Mouse (Mus musculus): ENCODE results near the gene Krt25.

The Krt25 gene

DNA sequence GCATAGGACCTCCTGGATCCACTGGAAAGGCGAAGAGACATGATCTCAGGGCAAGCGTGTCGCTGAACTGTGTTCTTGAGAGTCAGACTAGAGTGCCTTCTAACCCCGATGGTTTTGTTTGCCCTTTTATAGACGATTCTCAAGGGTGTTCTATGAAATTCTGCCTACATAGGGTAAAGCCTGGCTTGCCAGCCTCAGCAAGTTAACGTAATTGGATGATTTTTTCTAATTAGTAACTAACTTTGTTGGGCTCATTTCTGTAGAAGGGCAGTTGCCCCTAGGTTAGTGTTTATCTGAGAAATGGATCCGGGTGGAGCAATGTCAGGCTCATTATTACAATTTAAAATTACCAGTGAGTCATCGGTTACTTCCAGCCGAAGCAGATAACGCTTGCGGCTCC is at the start of gene Krt25:
Gene Krt25 (minus strand): TSS at position 101 of the 400 bp plus-strand sequence.
- DNase-seq (ENCODE audit: low read depth in 2 of 2, low spot score in 2 of 2) = no peak

DNA sequence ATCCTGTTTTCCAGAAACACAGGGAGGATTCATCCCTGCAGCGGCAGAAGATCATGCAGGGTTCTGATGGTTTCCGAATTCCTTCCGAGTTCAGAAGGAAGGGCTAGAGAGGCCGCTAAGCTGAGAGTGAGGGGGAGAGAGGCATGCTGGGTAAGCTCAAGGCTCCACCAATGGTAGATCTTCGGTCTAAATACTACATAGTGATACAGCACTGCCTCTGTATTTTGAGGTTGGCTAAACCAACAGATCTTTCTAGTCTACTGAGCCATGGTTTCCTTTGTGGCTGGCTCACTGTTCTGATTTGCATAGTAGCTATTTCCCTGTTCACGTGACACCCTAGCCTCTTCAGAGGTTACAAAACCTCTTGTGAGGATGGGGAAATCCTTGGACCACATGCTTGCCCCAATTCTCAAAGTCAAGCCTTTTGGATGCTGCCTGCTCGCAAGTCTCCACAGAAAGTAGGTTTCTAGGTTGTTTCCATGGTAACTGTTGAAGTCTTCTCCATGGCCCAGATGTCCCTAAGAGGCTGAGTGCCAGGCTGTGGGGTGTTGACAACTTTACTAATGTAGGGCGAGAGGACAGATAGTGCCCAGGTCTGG is 47.2 kb upstream of the Krt25 start:
- no peak for DNase-seq (ENCODE audit: low read depth in 2 of 2, low spot score in 2 of 2)

DNA sequence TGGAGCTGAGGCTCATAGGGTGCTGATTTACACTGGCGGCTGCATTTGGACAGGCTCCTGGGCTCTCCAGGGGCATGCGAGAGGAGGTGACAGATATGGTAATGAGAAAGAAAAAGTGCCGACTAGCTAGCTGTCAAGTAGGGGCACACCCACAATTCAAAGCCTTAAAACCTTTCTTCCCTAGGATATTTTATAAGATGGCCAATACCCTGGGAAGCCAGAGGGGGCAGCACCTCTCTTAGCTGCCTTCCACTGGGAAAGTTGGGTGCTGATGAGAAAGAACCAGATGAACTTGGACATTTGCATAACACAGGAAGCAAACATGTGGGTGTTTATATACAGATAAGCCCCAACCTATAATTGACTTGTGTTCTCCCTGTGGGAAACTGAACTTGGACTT is 46.5 kb upstream of the Krt25 start:
- no peak for DNase-seq (ENCODE audit: low read depth in 2 of 2, low spot score in 2 of 2)

DNA sequence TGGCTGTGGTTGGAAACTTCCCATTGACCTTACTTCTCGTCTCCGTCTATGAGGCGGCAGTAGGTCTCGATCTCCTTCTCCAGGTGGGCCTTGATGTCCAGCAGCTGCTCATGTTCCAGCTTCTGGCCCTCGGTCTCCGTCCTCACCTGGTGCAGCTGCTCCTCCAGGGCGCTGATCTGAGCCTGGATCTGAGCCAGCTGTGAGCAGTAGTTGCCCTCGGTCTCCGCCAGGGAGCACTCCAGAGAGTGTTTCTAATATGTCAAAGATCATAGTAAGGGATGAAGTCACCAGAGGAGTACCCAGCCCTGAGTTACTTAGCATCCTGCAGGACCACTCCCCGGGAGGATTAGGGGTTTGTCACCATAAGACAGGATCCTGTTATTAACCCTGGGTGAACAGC is 44.0 kb upstream of the Krt25 start:
- DNase-seq (ENCODE audit: low read depth in 2 of 2, low spot score in 2 of 2) = no peak

DNA sequence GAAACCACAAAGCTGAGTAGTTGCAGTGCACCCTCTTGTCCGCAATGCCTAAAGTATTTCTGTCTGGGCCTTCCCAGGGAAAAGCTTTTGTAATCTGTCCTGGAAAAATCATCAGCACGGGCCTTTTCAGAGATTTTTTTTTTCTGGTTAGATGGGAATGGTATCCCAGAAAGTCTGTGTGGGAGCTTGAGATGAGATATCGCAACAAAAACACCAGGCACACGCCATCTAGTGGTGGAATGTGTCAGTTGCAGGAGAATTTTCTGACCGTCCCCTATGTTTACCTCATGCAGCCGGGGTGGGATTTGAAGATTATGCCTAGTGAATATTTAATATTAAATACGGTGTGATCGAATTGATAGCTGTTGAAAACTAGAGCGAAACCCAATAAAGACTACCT is 41.7 kb upstream of the Krt25 start:
- DNase-seq (ENCODE audit: low read depth in 2 of 2, low spot score in 2 of 2) = peak in 1 of 2 experiments; percentile 16

- DNase-seq (ENCODE audit: low read depth in 2 of 2, low spot score in 2 of 2) = no peak
These were observed 38.7 kb upstream of the Krt25 start for GRCm38 (mm10) chr11:99361423-99361822.

DNA sequence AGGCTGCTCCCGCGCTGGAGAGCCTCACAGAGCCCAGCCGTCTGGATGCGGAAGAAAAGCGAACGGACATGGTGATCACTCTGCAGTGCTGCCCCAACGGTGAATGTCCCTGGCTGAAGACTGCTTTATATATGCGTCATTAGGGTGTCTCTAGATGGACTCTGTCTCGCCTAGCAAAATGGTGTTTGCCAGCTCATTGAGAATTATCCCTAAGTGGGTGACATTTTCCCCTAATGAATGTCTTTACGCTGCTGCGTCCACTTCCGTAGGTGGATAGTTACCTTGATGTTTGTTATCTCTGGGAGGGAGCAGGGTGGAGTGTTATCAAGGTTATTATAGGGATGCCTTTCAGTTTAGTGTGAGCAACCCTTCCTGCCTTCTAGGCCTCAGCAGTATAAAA is 28.3 kb upstream of the Krt25 start, which contains the start of gene Krt27:
Gene Krt27 (minus strand): TSS at position 101 of the 400 bp plus-strand sequence.
- DNase-seq (ENCODE audit: low read depth in 2 of 2, low spot score in 2 of 2) = no peak

DNA sequence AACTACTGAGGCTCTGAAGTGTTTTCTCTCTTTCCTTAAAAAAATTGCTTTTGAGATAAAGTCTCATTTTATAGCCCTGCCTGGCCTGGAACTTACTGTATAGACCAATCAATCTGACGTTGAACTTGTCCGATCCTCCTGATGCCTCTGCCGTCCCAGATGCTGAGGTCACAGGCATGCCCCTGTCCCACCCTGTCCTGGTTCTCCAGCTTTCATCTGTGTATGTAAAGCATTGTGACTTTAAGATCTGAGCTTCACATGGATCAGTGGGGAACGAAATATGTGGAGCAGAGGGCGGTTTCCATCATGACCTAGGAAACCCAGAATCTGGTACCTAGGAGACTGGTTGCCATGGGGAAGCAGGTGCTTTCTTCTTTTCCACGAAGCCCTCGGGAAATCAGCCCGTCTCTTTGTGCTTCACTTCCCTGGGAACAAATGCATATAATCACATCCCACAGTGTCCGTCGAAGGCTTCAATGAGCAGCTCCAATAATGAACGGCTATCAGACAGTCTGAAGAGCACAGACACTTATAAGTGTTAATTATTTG is 16.6 kb upstream of the Krt25 start:
- no peak for DNase-seq (ENCODE audit: low read depth in 2 of 2, low spot score in 2 of 2)

DNA sequence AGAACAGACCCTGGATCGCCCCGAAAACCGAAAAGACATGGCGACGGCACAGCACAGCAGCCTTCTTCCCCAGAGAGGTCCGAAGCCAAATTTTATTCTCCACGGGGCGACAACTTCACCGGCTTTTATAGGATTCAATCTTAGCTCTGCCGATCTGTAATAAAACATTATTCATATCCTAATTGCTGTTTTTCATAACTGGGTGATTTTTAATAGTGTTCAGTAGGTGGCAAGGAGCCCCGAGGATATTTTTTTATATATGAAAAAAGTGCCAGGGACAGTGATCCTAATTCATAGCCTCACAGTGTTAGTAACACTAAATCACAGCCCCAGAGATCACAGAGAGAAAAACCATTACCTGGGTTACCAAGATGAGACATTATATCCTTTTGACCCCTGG is 15.1 kb upstream of the Krt25 start, which contains the start of gene Krt26:
Gene Krt26 (minus strand): TSS at position 101 of the 400 bp plus-strand sequence.
- no peak for DNase-seq (ENCODE audit: low read depth in 2 of 2, low spot score in 2 of 2)

GRCm38 (mm10) chr11:99333426-99333825 is 10.7 kb upstream of the Krt25 start:
- DNase-seq (ENCODE audit: low read depth in 2 of 2, low spot score in 2 of 2) = no peak

GRCm38 (mm10) chr11:99329655-99330054 is 6.9 kb upstream of the Krt25 start:
- no peak for DNase-seq (ENCODE audit: low read depth in 2 of 2, low spot score in 2 of 2)

DNA sequence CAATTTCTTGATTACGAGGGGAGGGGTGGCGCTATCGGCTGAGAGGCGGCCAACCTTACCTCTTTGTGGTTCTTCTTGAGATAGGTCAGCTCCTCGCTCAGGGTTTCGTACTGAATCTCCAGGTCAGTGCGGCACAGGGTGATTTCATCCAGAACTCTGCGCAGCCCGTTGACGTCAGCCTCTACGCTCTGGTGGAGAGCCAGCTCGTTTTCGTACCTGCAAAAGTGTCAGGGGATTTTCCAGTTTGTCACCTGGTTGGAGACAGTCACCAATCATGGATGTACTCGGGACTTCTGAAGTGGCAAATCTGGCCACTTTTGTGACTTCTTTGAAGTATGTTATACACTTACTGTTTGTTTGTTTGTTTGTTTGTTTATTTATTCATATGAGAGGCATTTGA is 1.7 kb downstream of the Krt25 start:
- no peak for DNase-seq (ENCODE audit: low read depth in 2 of 2, low spot score in 2 of 2)

- no peak for DNase-seq (ENCODE audit: low read depth in 2 of 2, low spot score in 2 of 2)
These were observed 3.6 kb downstream of the Krt25 start for GRCm38 (mm10) chr11:99319127-99319526.

- DNase-seq (ENCODE audit: low read depth in 2 of 2, low spot score in 2 of 2) = no peak
These were observed 6.2 kb downstream of the Krt25 start for GRCm38 (mm10) chr11:99316543-99316942.

GRCm38 (mm10) chr11:99314594-99314993 is 8.2 kb downstream of the Krt25 start:
- DNase-seq (ENCODE audit: low read depth in 2 of 2, low spot score in 2 of 2) = no peak

DNA sequence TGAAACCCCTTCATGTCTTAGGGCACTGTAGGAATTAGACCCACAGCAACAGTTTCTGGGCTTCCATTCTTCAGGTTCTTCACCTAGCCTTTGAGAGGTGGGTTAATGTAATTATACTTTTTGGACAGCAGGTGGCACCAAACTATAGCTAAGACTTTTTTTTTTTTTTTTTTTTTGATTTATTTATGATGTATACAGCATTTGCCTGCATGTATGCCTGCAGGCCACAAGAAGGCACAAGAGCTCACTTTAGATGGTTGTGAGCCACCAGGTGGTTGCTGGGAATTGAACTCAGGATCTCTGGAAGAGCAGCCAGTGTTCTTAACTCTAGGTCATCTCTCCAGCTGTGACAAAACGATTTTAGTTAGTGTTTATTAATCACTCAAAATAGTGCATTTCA is 11.9 kb downstream of the Krt25 start:
- peak; percentile 2 to 25 for DNase-seq (ENCODE audit: low read depth in 2 of 2, low spot score in 2 of 2)

DNA sequence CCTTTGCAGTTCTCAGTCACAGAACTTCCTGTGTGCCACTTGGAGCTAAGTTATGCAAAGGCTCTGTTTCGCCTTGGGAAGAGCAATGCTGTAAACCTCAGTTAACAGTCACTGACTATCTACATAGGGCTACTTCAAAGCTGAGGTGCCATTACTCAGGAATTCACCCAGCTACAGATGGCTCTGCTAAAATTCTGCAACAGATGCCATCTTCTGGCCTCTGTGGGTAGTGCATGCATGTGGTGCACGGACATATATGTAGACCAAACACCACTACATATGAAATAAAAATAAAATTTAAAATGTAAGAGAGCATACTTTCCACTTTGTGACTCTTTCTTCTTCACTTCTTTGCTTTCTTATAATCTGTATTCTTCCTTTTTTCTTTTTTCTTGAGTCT is 15.2 kb downstream of the Krt25 start:
- DNase-seq (ENCODE audit: low read depth in 2 of 2, low spot score in 2 of 2) = peak; percentile 41 to 68

GRCm38 (mm10) chr11:99295039-99295438 is 27.7 kb downstream of the Krt25 start:
- no peak for DNase-seq (ENCODE audit: low read depth in 2 of 2, low spot score in 2 of 2)

DNA sequence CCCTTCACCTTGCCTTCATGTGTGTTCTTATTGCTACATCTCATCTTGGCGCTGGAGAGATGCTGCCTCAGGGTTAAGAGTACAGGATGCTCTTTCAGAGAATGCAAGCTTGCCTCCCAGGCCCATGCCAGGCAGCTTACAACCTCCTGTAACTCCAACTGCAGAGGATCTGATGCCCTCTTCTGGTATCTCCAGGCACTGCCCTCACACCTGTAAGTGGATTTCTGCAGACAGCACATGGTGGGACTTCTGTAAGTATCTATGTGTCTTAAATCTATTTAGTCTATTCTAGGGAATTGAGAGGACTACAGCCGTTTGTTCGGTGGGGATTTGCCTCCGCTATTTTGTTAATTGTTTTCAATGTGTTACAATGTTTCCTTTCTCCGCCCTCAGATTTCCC is 29.9 kb downstream of the Krt25 start:
- DNase-seq (ENCODE audit: low read depth in 2 of 2, low spot score in 2 of 2) = peak; percentile 34 to 59

DNA sequence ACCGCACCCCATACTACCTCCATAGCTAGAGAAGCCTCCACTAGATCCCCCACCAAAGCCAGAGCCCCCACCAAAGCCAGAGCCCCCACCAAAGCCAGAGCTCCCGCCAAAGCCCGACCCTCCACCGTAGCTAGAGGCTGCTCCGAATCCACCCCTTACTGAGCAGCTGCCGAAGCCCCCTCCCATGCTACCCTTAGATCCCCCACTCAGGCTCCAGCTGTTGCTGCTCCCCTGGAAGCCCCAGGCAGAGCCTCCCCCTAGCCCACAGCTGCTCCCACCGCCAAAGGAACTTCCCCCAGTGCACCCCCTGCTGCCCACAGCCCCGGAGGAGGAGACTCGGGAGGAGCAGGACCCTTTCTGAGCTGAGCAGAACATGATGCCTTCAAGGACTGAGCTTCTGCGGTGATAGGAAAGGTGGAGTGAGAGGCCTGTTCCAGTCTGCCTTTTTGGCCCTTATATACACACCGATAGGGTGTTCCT is 37.9 kb downstream of the Krt25 start, which contains the start of gene Krt24:
Gene Krt24 (minus strand): TSS at position 430 of the 480 bp plus-strand sequence.
- DNase-seq (ENCODE audit: low read depth in 2 of 2, low spot score in 2 of 2) = no peak

- no peak for DNase-seq (ENCODE audit: low read depth in 2 of 2, low spot score in 2 of 2)
These were observed 38.7 kb downstream of the Krt25 start for GRCm38 (mm10) chr11:99284011-99284410.

GRCm38 (mm10) chr11:99283334-99283733 is 39.4 kb downstream of the Krt25 start:
- DNase-seq (ENCODE audit: low read depth in 2 of 2, low spot score in 2 of 2) = no peak

DNA sequence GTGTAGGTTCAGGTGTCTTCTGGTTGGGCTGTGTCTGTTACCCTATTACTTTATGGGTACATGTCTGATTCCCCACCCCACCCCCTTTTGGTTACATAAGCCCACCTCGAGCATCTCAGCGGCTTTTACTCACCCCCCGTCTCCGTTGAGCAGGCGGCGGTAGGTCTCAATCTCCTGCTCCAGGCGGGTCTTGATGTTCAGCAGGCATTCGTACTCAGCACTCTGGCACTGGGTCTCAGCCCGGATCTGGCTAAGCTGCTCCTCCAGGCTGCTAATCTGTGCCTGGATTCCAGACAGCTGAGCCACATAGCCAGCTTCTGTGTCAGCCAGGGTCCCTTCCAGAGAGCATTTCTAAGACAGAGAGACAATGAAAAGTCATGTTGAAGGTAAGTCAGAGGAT is 41.6 kb downstream of the Krt25 start:
- DNase-seq (ENCODE audit: low read depth in 2 of 2, low spot score in 2 of 2) = no peak

Measured in CD8-positive naive resting alpha-beta T cell, adult 2 months (primary cell).